Mouse (Mus musculus): ENCODE results near the gene Cbfb.
"Not testable (repeated sequence)": the region's sequence is repeated elsewhere in the genome, so short reads cannot be mapped to it uniquely, and the experiment has no call there.

Cbfb gene

DNA sequence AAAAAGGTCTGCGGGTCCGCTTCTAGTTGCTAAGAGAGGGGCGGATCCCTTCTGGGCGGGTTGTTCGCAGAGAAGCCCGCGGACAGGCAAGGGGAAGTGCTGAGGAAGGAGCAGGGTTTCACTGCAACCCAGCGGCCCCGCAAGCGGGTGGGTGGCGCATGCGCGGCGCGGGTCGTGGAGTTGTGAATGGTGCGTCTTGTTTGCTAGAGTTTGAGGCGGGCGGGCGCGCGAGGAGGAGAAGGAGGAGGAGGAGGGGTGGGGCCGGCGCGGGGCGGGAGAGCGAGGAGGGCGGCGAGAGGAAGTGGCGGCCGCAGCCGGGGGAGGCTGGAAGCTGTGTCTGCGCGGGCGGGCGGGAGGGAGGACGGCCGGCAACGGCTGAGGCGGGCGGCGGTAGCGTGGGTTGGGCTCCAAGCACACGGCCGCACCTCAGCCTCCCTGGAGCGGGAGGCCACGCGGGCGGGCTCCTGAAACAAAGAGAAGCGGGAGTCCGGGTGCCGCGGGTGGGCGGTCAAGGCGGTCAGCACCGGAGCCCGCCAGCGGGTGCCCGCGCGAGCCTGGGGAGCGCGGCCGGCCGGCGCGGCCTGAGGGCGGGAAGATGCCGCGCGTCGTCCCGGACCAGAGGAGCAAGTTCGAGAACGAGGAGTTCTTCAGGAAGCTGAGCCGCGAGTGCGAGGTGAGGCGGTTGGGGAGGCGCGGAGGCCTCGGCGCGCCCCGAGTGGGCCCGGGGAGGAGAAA is at the start of gene Cbfb:
Gene Cbfb, plus strand, starts transcription at position 294 of the 735 bp plus-strand sequence.
- peak; percentile 95 to 97 for DNase-seq

DNA sequence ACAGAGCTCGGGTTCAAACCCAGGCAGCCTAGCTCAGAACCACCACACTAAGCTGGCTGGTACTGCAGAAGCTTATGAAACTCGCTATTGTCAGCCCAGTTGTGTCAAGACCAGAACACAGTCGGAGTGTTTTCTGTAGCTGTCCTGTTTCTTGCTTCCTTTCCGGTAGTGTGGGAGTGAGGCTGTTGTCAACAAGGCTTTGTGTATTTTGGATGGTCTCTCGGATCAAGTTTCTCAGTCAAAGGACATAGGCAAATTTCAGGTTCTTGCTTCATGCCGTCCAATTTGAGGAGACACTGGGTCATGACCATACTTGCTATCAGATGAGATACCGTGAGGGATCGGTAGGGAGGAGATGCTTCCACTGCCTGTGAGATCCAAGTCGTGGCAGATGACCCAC is 40.6 kb upstream of the Cbfb start:
- DNase-seq = no peak

DNA sequence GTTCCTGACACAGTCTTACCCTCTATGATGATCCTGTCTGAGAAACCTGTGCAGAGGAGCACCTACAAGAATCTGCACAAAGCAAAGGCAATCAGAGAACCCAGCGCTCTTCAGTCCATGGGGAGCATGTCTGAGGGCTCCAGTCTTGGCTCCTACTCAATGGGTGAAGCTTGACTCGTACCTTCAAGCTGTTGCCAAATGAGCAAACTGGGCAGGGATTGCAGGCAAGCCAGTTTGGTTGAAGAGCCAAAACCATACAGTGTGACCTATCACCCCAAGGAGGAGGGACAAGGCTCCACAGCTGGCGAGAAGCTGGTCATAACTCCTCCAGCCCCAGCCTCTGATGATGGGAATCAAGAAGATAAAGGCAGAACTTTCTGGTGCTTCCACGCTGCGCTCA is 39.0 kb upstream of the Cbfb start, which contains the start of gene Ces4a:
Gene Ces4a, plus strand, starts transcription at position 292 of the 400 bp plus-strand sequence.
- no peak for DNase-seq

DNA sequence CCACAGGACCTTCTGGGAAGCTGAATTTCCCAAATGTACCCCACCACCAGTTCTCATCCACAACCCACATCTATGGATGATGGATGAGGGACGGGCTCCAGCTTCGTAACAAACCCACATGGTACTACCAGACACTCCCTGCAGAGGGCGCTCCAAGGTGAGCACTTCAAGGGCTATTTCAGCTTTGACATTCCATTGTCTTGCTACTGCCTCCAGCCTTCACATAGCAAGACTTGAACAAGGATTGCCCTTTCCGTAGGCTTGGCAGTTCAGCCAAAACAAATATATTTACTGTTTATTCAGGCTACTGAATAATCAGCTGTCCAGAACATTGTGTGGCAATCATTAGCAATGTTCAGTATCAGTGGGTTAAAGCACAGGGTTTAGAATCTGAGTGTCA is 32.1 kb upstream of the Cbfb start:
- peak; percentile 70 to 89 for DNase-seq

DNA sequence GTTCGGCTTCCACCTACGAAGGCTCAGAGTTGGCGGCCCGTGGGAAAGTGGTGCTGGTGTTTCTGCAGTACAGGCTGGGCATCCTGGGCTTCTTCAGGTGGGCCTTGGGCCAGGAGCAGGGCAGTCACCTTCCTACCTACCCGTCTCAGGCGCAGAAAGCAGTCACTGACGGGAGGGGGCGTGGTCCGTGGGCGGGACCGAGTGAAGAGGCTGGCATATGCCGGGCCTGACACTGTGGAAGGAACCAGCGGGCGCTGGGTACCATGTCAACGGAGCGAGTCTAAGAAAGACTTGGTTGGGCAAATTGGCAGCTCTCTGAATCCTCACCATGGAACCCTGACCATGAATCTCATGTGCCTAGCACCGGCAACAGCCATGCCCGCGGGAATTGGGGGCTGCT is 28.1 kb upstream of the Cbfb start:
- DNase-seq = no peak

DNA sequence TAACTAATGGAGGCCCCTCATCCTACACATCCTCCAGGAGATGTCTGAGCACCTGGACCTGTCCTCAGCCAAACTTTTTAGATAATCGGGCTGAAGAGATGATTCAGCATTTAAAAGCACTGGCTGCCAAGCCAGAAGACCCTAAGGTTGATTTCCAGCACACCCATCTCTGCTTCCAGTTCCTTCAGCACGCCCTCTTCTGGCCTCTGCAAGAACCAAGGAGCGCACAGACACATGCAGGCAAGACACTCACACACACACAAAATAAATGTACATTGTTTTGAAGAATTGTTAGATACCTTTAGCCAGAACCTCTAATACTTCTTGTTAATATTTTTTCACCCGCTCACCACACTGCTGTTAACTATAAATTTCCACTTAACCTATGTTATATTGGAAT is 18.8 kb upstream of the Cbfb start:
- no peak for DNase-seq

DNA sequence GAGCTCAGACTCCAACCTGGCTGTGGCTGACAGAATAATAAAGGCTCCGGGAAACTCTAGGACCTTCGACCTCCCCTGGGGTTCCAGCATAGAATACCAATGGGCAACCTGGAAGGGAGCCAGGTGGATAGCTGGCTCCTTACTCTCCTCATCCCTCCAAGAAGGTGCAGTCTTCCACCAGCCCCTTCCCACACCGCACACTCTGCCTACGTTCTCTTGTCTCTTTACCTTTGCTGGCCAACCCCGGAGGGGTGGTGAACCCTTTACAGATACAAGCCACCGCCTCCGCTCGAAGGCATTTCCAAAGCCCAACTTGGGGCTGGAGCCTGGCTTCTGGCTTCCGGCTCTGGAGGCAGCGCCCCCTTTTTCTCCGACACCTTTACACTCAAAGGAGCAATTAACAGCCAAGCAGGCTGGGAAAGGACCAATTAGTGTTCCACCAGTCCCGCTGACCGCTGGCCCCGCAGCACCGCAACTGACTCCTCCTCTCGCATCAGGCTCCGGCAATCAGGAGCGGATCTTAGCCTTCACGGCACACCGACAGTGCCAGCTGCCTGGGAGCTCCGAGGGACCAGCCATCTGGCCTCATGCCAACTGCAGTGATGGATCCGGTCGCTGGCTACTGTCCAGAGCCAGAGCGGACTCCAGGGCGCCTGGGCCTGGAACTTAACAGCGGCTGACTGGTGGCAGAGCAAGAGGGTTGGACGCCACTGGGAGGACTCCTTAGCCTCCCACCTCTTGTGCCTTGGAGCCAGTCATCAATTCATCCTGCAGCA is 17.7 kb upstream of the Cbfb start:
- peak; percentile 85 to 86 for DNase-seq

DNA sequence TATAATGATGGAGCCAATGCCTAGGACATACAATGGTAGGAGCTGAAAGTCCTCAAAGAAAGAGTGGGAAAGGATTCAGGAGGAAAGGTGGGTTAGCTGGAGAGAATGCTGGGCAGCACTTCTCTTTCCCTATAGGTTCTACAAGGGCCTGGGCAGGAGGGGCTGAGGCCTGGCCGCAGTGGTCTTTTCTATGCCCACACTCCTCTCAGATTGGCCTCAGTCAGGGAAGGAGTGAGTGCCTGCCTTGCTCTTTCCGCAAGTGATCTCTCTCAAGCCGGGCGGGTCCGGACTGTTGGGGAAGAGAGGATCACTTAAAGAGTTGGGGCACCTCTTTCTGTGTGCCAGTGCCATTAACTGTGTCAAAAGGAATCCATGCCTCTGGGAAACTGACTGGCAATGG is 16.2 kb upstream of the Cbfb start:
- no peak for DNase-seq

DNA sequence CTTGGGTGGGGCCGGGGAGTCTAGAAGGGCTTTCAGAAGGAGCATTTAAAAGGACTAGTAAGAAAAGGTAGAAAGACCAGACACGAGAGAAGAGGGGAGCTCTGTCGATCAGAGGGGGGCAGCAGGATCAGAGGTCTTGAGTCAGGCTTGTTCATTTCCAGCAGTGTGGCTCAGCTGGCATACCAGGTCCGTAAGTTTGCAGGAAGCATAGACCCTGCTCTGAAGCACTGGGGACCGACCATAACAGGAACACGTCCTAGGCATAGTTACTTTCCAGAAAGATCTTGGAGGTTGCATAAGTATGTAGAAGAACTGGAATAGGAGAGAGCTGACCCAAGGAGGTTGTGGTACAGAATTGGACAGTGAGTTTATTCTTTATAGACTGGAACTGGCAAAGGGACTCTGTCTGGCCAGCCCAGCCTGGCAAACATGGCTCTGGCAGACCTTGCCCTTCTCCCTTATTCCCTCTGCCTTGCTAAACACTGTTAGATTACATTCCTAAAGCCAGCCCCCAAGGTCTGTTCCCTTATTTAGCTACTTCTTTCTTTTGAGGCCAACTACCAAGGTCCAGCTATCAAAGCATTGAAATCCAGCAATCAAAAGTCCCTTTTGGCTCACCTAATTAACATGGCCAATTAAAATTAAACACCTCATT is 15.3 kb upstream of the Cbfb start:
- no peak for DNase-seq

DNA sequence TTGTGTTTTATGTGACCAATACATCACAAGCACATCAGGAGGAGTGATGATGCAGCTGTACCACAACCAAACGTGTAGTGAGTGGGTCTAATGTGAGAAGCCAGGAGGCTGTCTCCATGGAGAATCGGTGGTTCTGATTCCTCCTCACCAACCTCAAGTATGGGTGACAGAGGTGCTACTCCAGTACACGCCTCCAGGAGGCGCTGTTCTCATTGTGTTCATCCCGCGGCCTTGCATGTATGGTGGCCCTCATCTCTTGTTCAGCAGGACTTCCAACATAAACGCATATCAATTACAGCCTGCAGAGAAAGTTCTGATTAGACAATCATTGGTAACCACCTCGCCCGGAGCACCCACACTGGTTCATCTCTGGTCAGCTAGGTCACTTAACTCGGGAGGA is 12.9 kb upstream of the Cbfb start:
- DNase-seq = peak in 1 of 2 experiments; percentile 31

DNA sequence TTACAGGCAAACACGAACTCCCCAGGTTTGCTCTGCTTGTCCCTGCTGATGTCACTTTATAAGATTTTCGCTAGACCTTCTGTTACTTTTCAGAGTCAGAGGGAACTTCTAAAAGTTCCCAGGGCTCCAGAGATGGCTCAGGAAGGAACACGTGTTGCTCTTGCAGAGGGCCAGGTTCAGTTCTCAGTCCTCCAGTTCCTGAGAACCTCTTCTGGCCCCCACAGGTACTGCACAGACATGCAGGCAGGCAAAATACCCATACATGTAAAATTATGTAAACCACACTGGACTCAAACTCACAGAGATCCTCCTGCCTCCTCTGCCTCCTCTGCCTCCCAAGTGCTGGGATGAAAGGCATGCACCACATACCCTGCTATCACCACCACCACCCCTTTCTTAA is 12.4 kb upstream of the Cbfb start:
- no peak for DNase-seq

DNA sequence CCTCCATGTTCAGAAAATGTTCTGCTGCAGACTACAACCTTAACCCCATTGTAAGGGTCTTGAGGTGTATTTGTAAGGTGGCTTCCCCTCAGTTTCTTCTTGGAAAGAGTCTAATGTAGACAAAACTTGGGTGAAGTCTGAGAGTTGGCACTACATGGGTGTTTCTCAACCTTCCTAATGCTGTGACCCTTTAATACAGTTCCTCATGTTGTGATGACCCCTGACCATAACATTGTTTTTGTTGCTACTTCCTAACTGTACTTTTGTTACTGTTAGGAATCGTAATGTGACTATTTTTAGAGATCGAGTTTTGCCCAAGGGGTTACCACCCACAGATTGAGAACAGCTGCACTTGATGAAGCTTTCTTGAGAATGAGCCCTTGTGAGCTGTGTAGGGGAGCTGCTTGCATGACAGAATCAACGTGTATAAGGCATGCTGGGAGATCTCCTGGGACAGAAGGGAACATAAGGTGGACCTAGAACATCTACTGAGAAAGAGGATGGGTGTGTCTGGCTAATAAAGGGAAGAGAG is 9.3 kb upstream of the Cbfb start:
- no peak for DNase-seq

DNA sequence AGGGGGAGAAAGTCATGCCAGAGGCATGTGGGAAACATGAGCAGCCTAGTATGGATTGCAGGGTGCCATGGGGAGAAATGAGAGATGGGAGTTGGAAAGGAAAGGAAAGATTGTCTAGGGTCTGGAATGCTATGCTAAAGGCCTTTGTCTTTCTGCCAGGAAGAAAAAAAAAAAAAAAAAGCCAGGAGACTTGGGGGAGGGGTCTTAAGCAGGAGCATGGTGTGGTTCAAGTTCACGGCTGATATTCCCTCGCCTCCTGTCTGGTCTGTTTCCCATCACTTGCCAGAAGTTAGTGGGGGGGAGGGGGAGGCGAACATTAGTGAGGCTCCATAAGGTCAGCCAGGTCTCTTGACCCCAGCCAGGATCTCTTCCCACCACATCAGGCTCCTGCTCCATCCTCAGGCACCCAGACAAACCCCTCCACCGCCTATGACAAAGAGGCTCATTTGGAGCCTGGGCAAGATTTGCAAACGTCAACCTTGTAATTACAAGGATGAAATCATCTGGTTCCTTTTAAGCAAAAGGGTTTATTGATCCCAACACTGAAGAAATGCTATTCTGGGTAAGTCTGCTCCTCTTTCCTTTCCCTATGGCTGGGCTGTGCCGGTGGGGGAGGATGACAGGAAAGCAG is 6.1 kb upstream of the Cbfb start:
- no peak for DNase-seq

DNA sequence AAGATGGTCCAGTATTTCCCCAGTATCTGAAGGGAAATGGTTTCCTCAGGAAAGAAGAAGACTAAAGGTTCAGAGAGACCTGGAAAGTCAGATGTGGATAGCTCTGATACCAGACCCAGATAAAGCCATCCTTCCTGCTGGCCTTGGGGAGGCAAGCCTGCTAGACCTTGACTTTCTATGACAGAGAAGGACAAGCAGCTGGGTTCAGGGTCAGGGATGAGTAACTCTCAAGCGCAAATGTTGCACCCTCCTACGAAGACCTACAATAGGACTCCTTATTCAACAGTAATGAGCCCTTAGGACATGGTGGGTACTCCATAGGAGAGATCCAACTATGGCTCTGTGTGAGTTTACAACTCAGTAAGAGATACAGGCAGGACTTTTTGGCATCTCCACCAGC is 5.3 kb upstream of the Cbfb start:
- DNase-seq = no peak

DNA sequence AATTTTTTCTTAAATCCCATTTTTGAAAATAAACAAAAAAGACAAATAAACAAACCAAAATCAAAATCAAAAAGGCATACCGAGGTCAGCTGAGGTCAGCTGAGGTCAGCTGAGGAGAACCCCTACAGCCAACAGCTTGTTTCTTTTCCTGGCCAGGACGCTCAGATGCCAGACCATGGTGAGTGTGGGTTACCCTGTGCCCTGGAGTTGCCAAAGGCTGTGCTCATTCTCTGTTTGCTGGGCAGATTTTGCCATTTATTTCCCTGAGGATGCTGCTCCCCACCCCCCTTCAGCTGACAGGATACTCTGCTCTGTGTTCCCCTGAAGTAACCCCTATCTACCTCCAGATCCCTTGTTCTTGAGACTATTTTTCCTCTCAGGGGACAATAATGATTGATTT is 3.4 kb upstream of the Cbfb start:
- no peak for DNase-seq

DNA sequence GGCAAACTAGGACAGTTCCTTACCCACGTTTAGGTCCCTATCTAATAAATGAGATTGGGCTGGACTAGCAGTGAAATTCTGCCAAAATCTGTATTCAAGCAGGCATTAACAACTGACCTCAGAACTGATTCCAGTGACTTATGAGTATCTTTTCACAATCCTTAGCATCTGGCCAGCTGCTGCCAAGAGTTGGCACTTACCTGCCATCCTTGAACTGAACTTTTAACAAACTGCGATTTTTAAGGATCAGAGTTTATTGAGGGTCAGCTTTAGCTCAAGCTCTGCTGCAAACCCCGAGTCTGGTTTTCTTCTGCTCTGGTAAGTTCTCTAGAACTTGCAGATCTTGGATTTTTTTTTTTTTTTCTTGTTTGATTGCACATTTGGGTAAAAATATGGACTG is 892 bp upstream of the Cbfb start:
- DNase-seq = no peak

DNA sequence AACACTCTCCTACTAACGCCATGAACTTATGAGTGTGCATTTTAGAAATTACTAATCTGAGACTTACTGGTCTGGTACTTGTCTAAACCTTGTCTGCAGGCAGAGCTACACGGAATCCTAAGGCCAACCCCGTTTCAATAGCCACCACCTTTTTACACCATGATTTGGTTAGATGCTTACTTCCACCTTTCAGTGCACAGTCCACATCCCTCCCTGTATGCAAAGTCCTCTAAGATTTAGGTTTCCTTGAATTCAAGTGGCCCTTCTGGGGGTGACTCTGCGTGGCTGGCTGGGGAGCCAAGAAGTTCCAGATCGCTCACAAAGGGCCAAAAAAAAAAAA is 463 bp upstream of the Cbfb start:
- no peak for DNase-seq

DNA sequence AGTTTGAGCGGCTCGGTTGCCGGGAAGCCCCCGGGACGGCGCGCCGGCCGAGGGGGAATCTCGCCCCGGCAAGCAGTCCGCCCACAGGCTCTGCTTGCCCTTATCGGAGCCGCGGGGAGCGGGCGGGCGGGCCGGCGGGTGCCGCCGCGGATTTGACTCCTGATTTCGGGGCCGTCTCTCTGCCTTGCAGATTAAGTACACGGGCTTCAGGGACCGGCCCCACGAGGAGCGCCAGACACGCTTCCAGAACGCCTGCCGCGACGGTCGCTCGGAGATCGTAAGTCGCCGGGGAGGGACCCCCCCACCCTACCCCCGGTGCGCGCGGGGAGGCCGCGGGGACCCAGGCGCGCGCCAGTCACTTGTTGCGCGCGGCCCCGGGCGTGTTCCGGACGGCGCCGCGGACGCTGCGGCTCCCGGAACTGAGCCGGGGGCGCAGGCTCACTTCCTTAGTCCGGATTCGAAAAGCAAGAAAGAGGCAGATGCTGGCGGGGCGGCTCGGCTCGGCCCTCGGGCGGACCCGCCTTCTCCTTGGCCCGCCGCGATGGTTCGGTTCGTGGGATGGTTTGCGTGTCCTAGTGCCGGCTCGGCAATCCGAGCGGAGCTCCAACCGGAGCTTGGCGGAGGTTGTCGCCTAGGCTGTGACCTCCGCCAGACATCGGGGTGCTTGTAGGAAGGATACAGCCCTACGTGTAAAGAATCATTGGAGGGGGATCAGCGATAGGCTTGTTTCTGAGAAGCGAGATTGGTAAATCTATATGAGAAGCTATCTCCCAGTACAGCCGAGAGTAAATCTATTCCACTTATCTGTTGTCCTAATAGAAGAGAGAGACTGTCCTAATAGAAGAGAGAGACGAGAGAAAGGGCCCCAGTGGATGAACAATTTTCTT is 885 bp downstream of the Cbfb start:
- peak; percentile 49 to 57 for DNase-seq

DNA sequence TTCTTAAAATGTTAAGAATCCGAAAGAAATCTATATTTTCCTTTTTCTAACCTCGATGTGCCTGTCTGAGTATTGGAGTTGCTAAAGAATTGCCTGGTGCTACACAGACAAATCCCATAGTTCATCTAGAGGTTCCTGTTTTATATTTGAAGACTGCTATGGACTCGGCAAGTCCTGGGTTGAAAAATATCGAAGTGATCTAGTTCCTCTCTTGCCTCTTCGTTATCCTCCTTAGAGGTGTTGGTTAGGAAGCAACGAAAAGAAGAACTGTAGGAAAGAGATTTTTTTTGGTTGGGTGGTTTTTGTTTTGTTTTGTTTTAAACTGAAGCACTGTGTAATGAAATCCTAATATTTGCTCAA is 1.5 kb downstream of the Cbfb start:
- DNase-seq = no peak

DNA sequence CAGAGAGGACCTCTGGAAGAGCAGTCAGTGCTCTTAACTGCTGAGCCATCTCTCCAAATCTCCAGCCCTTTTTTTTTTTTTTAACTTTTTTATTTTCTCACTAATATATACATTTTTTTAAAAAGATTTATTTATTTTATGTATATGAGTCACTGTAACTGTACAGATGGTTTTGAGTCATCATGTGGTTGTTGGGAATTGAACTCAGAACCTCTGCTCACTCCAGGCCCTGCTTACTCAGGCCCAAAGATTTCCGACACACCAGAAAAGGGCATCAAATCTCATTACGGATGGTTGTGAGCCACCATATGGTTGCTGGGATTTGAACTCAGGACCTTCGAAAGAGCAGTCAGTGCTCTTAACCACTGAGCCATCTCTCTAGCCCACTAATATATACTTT is 4.8 kb downstream of the Cbfb start:
- DNase-seq = not testable (repeated sequence)

DNA sequence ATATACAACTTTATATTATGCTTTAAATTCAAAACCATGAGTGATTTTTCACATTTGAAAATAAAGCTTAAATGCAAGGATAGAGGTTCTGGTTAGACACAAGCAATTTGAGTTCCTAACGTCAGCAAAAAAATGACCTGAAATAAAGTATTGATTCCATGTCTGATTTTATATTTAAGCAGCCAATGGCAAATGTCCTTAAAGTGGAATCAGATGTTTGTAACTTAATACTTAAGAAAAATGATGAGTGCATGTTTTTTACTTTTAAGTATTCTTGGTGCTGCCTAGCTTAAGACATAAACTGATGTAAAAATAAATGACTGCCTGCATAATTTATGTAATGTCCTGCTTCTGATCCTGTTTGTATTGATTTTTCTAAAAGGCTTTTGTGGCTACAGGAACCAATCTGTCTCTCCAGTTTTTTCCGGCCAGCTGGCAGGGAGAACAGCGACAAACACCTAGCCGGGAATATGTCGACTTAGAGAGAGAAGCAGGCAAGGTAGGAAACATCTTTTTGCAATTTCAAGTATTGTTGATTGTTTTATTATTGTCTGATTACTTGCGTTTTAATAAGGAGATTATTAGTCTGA is 7.8 kb downstream of the Cbfb start:
- DNase-seq = no peak

DNA sequence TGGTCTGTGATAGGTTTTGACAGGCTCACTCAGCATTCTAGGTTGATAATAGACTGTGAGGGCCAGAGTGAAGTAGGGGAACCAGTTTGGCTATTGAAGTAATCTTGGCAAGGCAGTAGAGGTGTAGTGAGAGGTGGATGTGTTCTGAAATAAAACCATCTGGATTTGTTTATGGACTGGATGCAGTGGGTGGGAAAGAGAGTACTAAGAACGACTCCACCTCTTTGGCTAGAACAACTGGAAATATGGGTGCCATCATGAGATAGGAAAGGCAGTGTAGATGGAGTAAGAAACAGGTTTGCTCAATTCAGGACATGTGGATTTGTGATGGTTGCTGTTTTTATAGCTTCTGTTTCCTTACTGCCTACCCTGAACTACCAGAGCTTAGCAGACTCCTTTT is 11.7 kb downstream of the Cbfb start:
- DNase-seq = no peak

All from kidney, adult 8-10 months (tissue).